Mouse (Mus musculus) kidney, embryonic 14.5 days (tissue): ENCODE results near the gene Nipsnap1. TPM values are rescaled to one million over a fixed set of nuclear protein-coding genes. Genes with fewer than 3 reads are reported as not detected.

ENCODE experiments used
- ATAC-seq: fragments of 200-750 bp; cut with Nextera tagmentation; 2 replicates; pipeline ENCODE4 v1.8.0; 2017; ENCODE audit warnings: moderate number of reproducible peaks, mild to moderate bottlenecking, moderate TSS enrichment, moderate library complexity; ENCODE audit not compliant: low FRiP score, low TSS enrichment
- H3K27ac ChIP-seq: fragments of 300-500 bp; sonication (generic); 2 replicates; pipeline ENCODE4 v1.5.1; 2014; ENCODE audit warnings: low read depth, mild to moderate bottlenecking, low read length, moderate library complexity, mixed read lengths
- H3K27me3 ChIP-seq: fragments of 300-500 bp; sonication (generic); 2 replicates; pipeline ENCODE4 v1.6.1; 2014; ENCODE audit warnings: mild to moderate bottlenecking, low read length; ENCODE audit not compliant: control insufficient read depth, insufficient read depth
- H3K36me3 ChIP-seq: fragments of 300-500 bp; sonication (generic); 2 replicates; pipeline ENCODE4 v1.6.1; 2014; ENCODE audit warnings: low read length, mixed read lengths; ENCODE audit not compliant: control insufficient read depth, insufficient read depth
- H3K4me1 ChIP-seq: fragments of 300-500 bp; sonication (generic); 2 replicates; pipeline ENCODE4 v1.6.1; 2014; ENCODE audit warnings: low read length, mixed read lengths; ENCODE audit not compliant: control insufficient read depth, insufficient read depth
- H3K4me2 ChIP-seq: fragments of 300-500 bp; sonication (generic); replicated peaks from 2 replicates; pipeline ENCODE4 v1.6.1; 2014; ENCODE audit warnings: low read depth, mild to moderate bottlenecking, low read length
- H3K4me3 ChIP-seq: fragments of 300-500 bp; sonication (generic); 2 replicates; pipeline ENCODE4 v1.5.1; 2014; ENCODE audit warnings: mild to moderate bottlenecking, low read length
- H3K9ac ChIP-seq: fragments of 300-500 bp; sonication (generic); 2 replicates; pipeline ENCODE4 v1.6.1; 2014; ENCODE audit warnings: low read depth, mild to moderate bottlenecking, low read length, moderate library complexity
- H3K9me3 ChIP-seq: fragments of 300-500 bp; sonication (generic); 2 replicates; pipeline ENCODE4 v1.6.1; 2016; ENCODE audit warnings: low read length; ENCODE audit not compliant: control insufficient read depth
- WGBS: fragments of 180-500 bp; shearing (Covaris S2); extraction: QIAGEN DNeasy Blood & Tissue Kit; methylation state at CpG from one replicate; pipeline ENCODE4 v1.1.7; 2014; 5-methylcytosine and 5-hydroxymethylcytosine counted together
- polyA plus RNA-seq: library from polyadenylated mRNA; unstranded; fragments of >200 nt; fragmentation: Nextera tagmentation; extraction: Ambion mirVana; gene quantifications from 2 replicates; pipeline ENCODE4 v1.2.1, GENCODE M21; 2014

Gene Nipsnap1
- polyA plus RNA-seq, 1 experiment from 2014 or later, result 67.4 TPM

DNA sequence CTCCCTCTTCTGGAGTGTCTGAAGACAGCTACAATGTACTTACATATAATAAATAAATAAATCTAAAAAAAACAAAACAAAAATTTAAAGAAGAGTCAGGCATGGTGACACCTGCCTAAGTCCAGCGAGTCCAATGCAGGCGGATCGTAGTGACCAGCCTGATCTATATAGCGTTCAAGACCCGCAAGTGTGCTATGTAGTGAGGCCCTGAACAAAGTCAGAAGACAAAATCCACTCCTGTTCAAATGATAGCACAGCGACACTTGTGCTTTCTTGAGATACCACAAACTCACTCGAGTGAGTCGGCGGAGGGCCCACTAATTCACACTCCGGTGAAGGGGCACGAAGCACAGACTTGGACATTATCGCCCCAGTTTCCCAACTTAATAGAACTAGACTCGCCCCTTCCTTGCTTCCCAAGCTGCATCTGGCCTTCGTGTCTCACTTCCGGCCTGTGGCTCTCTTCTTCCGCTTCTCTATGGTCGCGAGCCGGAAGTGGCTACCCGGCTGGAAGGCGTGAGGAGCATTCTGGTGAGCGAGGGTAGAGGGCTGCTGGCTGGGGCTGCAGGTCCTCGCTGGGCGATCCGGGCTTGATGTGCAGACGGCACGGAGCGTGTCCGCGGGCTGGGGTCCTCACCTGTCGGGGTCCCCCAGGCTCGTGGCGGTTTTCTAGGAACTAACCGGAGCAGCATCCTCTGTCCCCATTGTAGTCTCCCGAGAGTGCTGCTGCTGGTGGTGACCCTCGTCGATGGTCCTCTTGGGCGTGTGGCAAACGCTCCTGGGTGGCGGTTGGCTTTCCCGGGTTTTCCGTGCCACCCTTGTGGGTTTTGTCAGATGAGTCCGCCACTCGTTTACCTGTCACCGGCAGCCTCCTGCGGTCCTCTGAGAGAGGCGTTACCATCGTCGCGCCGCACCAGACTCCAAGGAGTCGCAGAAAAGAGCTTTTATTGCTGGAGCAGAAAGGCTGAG is 21.4 kb downstream of the Nipsnap1 start, which contains the start of gene Thoc5:
Thoc5 (plus strand) TSS at position 473 of the 969 bp plus-strand sequence.
- Histone ChIP-seq H3K4me2 (peak within 1 kb of the TSS; percentile 59), H3K27ac (peak within 1 kb of the TSS; percentile 2; the same call in 1 of the 2 replicates), H3K4me1 (peaks cover 5% of the 10 kb centered on the region), H3K27me3 (no peaks in the 10 kb centered on the region), H3K9ac (peak within 1 kb of the TSS; percentile 81), H3K9me3 (no peaks in the 10 kb centered on the region), H3K4me3 (peak within 1 kb of the TSS; percentile 81), H3K36me3 (peaks cover 26% of the 10 kb centered on the region)
- 3% methylated on average over 52 of the region's 52 CpGs for WGBS
- peak; percentile 87 for ATAC-seq

GRCm38 (mm10) chr11:4900437-4900836 is 26.7 kb downstream of the Nipsnap1 start:
- ATAC-seq, result no peak
- Histone ChIP-seq H3K9me3 (no peaks in the 10 kb centered on the region), H3K9ac (no peak overlapping the region), H3K4me1 (peaks cover 5% of the 10 kb centered on the region), H3K4me3 (no peak overlapping the region), H3K4me2 (no peak overlapping the region), H3K36me3 (peaks cover 43% of the 10 kb centered on the region), H3K27ac (no peak overlapping the region), H3K27me3 (no peaks in the 10 kb centered on the region)
- 73% methylated on average over 5 of the region's 5 CpGs for WGBS

- no peaks in the 10 kb centered on the region for H3K9me3 ChIP-seq
- H3K27ac ChIP-seq, result no peak overlapping the region
- H3K4me1 ChIP-seq, result no peaks in the 10 kb centered on the region
- ATAC-seq, result no peak
- WGBS, result 93% methylated on average over 6 of the region's 6 CpGs
- H3K4me3 ChIP-seq, result no peak overlapping the region
- H3K4me2 ChIP-seq, result no peak overlapping the region
- no peak overlapping the region for H3K9ac ChIP-seq
- peaks cover 51% of the 10 kb centered on the region for H3K36me3 ChIP-seq
- no peaks in the 10 kb centered on the region for H3K27me3 ChIP-seq
Observed at GRCm38 (mm10) chr11:4901956-4902355, 28.2 kb downstream of the Nipsnap1 start.

DNA sequence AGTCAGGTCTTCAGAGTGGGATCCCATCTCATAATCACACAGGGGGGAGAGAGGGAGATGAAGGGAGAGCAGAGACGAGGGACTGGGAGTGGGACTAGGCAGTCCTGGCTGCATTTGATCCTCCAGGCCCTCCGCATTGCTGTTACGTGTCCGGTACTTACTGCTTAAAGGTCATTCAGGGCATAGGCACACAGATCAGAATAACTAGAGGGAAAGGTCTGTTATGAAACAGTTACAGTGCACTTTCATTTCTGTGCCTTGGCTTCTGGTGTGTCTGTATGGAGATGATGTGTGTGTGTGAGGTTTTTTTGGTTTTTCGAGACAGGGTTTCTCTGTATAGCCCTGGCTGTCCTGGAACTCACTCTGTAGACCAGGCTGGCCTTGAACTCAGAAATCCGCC is 32.5 kb downstream of the Nipsnap1 start:
- H3K4me2 ChIP-seq, result no peak overlapping the region
- no peaks in the 10 kb centered on the region for H3K9me3 ChIP-seq
- no peak for ATAC-seq
- no peak overlapping the region for H3K27ac ChIP-seq
- H3K4me3 ChIP-seq, result no peak overlapping the region
- H3K27me3 ChIP-seq, result no peaks in the 10 kb centered on the region
- no peaks in the 10 kb centered on the region for H3K4me1 ChIP-seq
- WGBS, result 90% methylated on average over 6 of the region's 6 CpGs
- H3K9ac ChIP-seq, result no peak overlapping the region
- H3K36me3 ChIP-seq, result peaks cover 57% of the 10 kb centered on the region

DNA sequence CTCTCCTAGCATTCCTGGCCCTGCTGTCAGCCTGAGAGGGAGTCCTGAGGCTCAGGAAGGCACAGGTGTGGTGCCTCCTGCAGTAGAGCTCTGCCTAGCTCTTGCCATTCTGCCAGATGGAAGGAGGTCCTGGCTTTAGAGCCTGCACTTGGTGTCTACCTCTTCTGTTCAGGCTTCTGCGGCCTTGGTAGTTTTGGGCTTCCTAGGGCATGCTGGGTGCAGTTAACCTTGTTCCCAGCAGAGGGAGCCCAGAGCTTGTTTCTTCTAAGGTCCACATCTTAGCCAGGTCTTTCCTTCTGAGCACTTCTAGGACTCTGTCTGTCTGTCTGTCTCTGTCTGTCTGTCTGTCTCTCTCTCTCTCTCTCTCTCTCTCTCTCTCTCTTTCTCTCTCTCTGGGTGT is 42.3 kb downstream of the Nipsnap1 start:
- Histone ChIP-seq H3K9ac (no peak overlapping the region), H3K4me1 (no peaks in the 10 kb centered on the region), H3K4me2 (no peak overlapping the region), H3K4me3 (no peak overlapping the region), H3K9me3 (no peaks in the 10 kb centered on the region), H3K36me3 (peaks cover 80% of the 10 kb centered on the region), H3K27ac (no peak overlapping the region), H3K27me3 (no peaks in the 10 kb centered on the region)
- WGBS, result 29% methylated on average over 1 of the region's 1 CpGs
- ATAC-seq, result 0 out of 2 replicates have a peak, but pooled peaks have one; percentile 20

DNA sequence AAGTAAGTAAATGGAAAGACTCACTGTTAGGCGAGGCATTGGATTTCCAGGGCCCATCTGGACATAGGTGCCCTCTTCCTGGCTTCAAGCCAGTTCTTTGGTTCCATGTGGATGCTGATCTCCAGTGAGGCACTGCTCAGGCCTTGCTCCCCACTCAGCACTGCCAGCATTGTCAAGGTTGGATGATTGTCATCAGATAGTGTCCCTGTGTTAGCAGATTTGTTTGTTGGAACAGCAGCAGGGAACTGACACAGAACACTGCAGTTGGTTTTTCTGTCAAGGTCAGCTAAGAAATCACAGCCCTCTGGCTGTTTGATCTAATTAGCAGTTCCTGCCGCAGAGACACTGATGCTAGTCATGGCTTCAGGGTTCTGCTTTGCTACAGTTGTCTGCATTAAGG is 47.5 kb downstream of the Nipsnap1 start:
- ATAC-seq, result no peak
- no peak overlapping the region for H3K4me3 ChIP-seq

GRCm38 (mm10) chr11:4921751-4922150 is 48.0 kb downstream of the Nipsnap1 start:
- no peak for ATAC-seq
- WGBS, result 89% methylated on average over 7 of the region's 7 CpGs
- Histone ChIP-seq H3K27ac (no peak overlapping the region), H3K27me3 (no peaks in the 10 kb centered on the region), H3K4me2 (no peak overlapping the region), H3K4me1 (no peaks in the 10 kb centered on the region), H3K9ac (no peak overlapping the region), H3K4me3 (no peak overlapping the region), H3K36me3 (peaks cover 88% of the 10 kb centered on the region), H3K9me3 (no peaks in the 10 kb centered on the region)

More for the DNA sequence above, 47.5 kb downstream of the Nipsnap1 start:
- H3K27me3 ChIP-seq, result no peaks in the 10 kb centered on the region
- H3K9ac ChIP-seq, result no peak overlapping the region
- 89% methylated on average over 2 of the region's 2 CpGs for WGBS
- no peak overlapping the region for H3K27ac ChIP-seq
- H3K36me3 ChIP-seq, result peaks cover 85% of the 10 kb centered on the region
- H3K4me2 ChIP-seq, result no peak overlapping the region
- H3K4me1 ChIP-seq, result no peaks in the 10 kb centered on the region
- H3K9me3 ChIP-seq, result no peaks in the 10 kb centered on the region

DNA sequence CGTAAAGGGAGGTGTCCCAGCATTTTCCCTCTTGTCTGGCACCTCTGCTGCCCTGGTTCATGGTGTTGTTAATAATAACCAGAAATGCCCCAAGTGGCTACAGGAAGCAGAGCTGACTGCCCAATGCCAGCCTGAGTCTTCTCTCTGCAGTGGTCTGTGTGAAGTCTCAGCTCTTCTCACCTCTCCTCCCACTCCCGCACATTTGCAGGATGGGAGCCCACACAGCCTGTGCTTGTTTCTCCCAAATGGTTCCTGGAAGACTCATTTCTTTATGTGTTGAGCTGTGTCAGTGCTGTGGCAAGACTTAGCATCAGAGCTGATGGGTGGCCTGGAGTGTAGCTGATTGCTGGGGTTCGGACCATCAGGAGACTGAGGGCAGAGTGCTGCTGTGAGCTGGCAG is 53.5 kb downstream of the Nipsnap1 start:
- Histone ChIP-seq H3K9me3 (no peaks in the 10 kb centered on the region), H3K4me1 (no peaks in the 10 kb centered on the region; the same call in 1 of the 2 replicates), H3K36me3 (peaks cover 70% of the 10 kb centered on the region), H3K4me2 (no peak overlapping the region), H3K9ac (no peak overlapping the region), H3K27ac (no peak overlapping the region; the same call in 1 of the 2 replicates), H3K4me3 (no peak overlapping the region), H3K27me3 (no peaks in the 10 kb centered on the region)
- WGBS, result 83% methylated on average over 3 of the region's 3 CpGs
- no peak for ATAC-seq

GRCm38 (mm10) chr11:4931009-4931601 is 57.4 kb downstream of the Nipsnap1 start:
- WGBS, result 64% methylated on average over 1 of the region's 1 CpGs
- H3K4me2 ChIP-seq, result no peak overlapping the region
- no peak for ATAC-seq
- H3K4me1 ChIP-seq, result no peaks in the 10 kb centered on the region; the same call in 1 of the 2 replicates
- no peak overlapping the region for H3K4me3 ChIP-seq
- H3K9ac ChIP-seq, result no peak overlapping the region
- H3K27ac ChIP-seq, result no peak overlapping the region
- no peaks in the 10 kb centered on the region for H3K9me3 ChIP-seq
- peaks cover 37% of the 10 kb centered on the region for H3K36me3 ChIP-seq
- H3K27me3 ChIP-seq, result no peaks in the 10 kb centered on the region
